Mouse (Mus musculus): ENCODE results near the gene Slc44a1. TPM values are rescaled to one million over a fixed set of nuclear protein-coding genes. Genes with fewer than 3 reads are reported as not detected.

Slc44a1 gene
- polyA plus RNA-seq, 1 experiment from 2014 or later: 11.2 TPM

DNA sequence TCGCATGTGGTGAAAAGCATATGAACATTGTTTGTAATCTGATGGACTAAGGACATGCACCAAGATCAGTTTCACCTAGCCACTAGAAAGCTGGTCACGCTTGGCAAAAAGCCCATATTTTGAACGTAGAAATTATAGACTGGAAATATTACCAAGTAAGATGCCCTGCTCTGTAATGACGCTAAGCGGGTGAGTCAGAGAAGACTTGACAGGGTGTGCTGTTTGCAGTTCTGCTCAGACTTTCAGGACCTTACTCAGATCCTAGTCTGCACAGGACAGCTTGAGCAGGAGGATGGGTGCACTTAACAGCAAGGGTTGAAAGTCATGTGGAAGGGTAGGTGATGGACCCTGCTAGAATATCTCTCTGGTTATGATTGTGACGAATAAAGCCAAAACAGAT is 85.3 kb downstream of the Slc44a1 start:
- Histone ChIP-seq H3K9ac (no peak overlapping the region), H3K4me1 (replicated peaks) (peaks cover 5% of the 10 kb centered on the region; the same call in 1 of the 2 replicates), H3K36me3 (no peaks in the 10 kb centered on the region), H3K27ac (replicated peaks) (no peak overlapping the region), H3K4me2 (no peak overlapping the region), H3K9me3 (no peaks in the 10 kb centered on the region), H3K27me3 (no peaks in the 10 kb centered on the region), H3K4me3 (no peak overlapping the region)
- WGBS: 90% methylated on average over 6 of the region's 6 CpGs
- ATAC-seq (ENCODE audit: low FRiP score, low read depth): no peak

GRCm38 (mm10) chr4:53525994-53526393 is 85.8 kb downstream of the Slc44a1 start:
- H3K4me1 ChIP-seq (replicated peaks): peaks cover 5% of the 10 kb centered on the region; the same call in 1 of the 2 replicates
- H3K9ac ChIP-seq: no peak overlapping the region
- H3K27ac ChIP-seq (replicated peaks): no peak overlapping the region
- H3K9me3 ChIP-seq: no peaks in the 10 kb centered on the region
- no peak overlapping the region for H3K4me3 ChIP-seq
- no peaks in the 10 kb centered on the region for H3K36me3 ChIP-seq
- ATAC-seq (ENCODE audit: low FRiP score, low read depth): no peak
- H3K4me2 ChIP-seq: no peak overlapping the region
- H3K27me3 ChIP-seq: no peaks in the 10 kb centered on the region
- WGBS: 82% methylated on average over 1 of the region's 1 CpGs

GRCm38 (mm10) chr4:53526446-53526845 is 86.2 kb downstream of the Slc44a1 start:
- ATAC-seq (ENCODE audit: low FRiP score, low read depth): no peak
- H3K9me3 ChIP-seq: no peaks in the 10 kb centered on the region
- H3K4me2 ChIP-seq: no peak overlapping the region
- H3K4me1 ChIP-seq (replicated peaks): peaks cover 5% of the 10 kb centered on the region; the same call in 1 of the 2 replicates
- no peak overlapping the region for H3K4me3 ChIP-seq
- WGBS: 46% methylated on average over 2 of the region's 2 CpGs
- H3K9ac ChIP-seq: no peak overlapping the region
- no peaks in the 10 kb centered on the region for H3K27me3 ChIP-seq
- no peak overlapping the region for H3K27ac ChIP-seq (replicated peaks)
- no peaks in the 10 kb centered on the region for H3K36me3 ChIP-seq

DNA sequence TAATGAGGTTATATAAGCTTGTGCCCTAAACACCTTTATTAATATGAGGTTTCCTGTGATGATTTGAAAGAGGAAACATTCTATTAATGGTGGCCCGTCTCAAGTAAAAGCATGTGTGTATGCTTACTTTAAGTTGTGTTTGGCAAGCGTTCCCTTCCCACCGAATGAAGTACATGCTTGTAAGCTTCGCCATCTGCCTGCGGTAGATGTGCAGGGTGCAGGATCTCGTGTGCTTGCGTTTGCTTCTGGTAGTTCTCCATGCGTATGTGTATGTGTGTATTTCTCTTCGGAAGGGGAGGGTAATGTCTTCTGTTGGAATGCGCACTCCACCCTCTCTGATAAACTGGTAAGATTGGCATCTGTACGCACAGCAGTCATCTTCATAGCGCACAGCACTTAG is 95.6 kb downstream of the Slc44a1 start:
- Histone ChIP-seq H3K27me3 (no peaks in the 10 kb centered on the region), H3K4me3 (no peak overlapping the region), H3K9ac (no peak overlapping the region), H3K4me2 (no peak overlapping the region), H3K27ac (replicated peaks) (no peak overlapping the region), H3K4me1 (replicated peaks) (no peaks in the 10 kb centered on the region), H3K36me3 (no peaks in the 10 kb centered on the region), H3K9me3 (no peaks in the 10 kb centered on the region)
- 90% methylated on average over 12 of the region's 12 CpGs for WGBS
- ATAC-seq (ENCODE audit: low FRiP score, low read depth): no peak

- Histone ChIP-seq H3K36me3 (no peaks in the 10 kb centered on the region), H3K9ac (no peak overlapping the region), H3K4me3 (no peak overlapping the region), H3K27me3 (no peaks in the 10 kb centered on the region), H3K4me2 (no peak overlapping the region), H3K9me3 (no peaks in the 10 kb centered on the region), H3K4me1 (replicated peaks) (no peaks in the 10 kb centered on the region), H3K27ac (replicated peaks) (no peak overlapping the region)
- no peak for ATAC-seq (ENCODE audit: low FRiP score, low read depth)
These were observed 96.9 kb downstream of the Slc44a1 start for GRCm38 (mm10) chr4:53537101-53537500.

GRCm38 (mm10) chr4:53537539-53537938 is 97.3 kb downstream of the Slc44a1 start:
- ATAC-seq (ENCODE audit: low FRiP score, low read depth): no peak
- Histone ChIP-seq H3K27ac (replicated peaks) (no peak overlapping the region), H3K9ac (no peak overlapping the region), H3K9me3 (no peaks in the 10 kb centered on the region), H3K4me2 (no peak overlapping the region), H3K27me3 (no peaks in the 10 kb centered on the region), H3K4me3 (no peak overlapping the region), H3K36me3 (0 out of 2 replicates have a peak, but pooled peaks cover 4% of the 10 kb centered on the region), H3K4me1 (replicated peaks) (no peaks in the 10 kb centered on the region)
- 86% methylated on average over 2 of the region's 2 CpGs for WGBS

DNA sequence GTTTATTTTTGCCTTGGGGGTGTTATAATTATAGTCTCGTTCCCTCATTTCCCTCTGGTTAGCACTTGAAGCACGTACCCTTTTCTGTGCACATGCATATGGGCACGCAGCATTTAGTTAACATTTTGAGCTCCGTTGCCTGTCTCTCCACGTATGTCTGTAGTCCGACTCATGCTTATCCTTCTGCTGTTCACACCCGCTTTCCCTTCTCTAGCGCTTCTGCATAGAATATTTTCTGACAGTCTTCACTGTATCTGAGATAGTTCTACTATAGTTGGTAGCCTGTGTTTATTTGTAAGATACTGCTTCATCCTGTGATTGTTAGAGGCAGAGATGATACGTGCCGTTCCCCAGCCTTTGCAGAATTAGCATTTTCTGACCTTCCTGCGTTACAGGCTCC is 98.4 kb downstream of the Slc44a1 start:
- Histone ChIP-seq H3K9ac (no peak overlapping the region), H3K4me3 (no peak overlapping the region), H3K4me1 (replicated peaks) (no peaks in the 10 kb centered on the region), H3K27me3 (no peaks in the 10 kb centered on the region), H3K36me3 (peaks cover 5% of the 10 kb centered on the region; the same call in 1 of the 2 replicates), H3K27ac (replicated peaks) (no peak overlapping the region), H3K4me2 (no peak overlapping the region), H3K9me3 (no peaks in the 10 kb centered on the region)
- 84% methylated on average over 11 of the region's 11 CpGs for WGBS
- ATAC-seq (ENCODE audit: low FRiP score, low read depth): no peak

DNA sequence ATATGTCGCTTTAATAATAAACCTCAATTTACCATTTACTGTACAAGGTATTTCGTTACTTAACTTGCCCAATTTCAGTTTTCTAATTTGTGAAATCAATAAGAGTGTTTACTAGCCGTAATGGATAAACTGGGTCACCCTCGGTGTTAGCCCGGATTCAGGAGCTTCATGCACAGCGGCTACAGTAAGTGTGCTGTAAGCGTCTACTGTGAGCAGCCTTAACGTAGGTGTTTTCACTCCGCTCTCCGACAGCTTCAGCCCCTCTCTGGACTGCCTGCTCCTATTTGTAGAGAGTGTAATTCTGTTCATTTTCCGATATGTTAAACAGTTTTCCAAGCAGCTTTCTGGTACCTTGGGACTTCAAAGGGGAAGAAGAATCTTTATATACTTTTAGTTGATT is 99.7 kb downstream of the Slc44a1 start:
- Histone ChIP-seq H3K9me3 (no peaks in the 10 kb centered on the region), H3K27ac (replicated peaks) (no peak overlapping the region), H3K9ac (no peak overlapping the region), H3K36me3 (peaks cover 11% of the 10 kb centered on the region), H3K4me2 (no peak overlapping the region), H3K4me1 (replicated peaks) (no peaks in the 10 kb centered on the region), H3K27me3 (no peaks in the 10 kb centered on the region), H3K4me3 (no peak overlapping the region)
- no peak for ATAC-seq (ENCODE audit: low FRiP score, low read depth)
- WGBS: 95% methylated on average over 11 of the region's 11 CpGs

- no peaks in the 10 kb centered on the region for H3K4me1 ChIP-seq (replicated peaks)
- no peak overlapping the region for H3K4me3 ChIP-seq
- no peak overlapping the region for H3K9ac ChIP-seq
- no peaks in the 10 kb centered on the region for H3K27me3 ChIP-seq
- no peaks in the 10 kb centered on the region for H3K9me3 ChIP-seq
- H3K27ac ChIP-seq (replicated peaks): no peak overlapping the region
- H3K4me2 ChIP-seq: no peak overlapping the region
- ATAC-seq (ENCODE audit: low FRiP score, low read depth): no peak
- 86% methylated on average over 8 of the region's 8 CpGs for WGBS
- peaks cover 26% of the 10 kb centered on the region for H3K36me3 ChIP-seq
These were observed 103.2 kb downstream of the Slc44a1 start for GRCm38 (mm10) chr4:53543421-53543820.

DNA sequence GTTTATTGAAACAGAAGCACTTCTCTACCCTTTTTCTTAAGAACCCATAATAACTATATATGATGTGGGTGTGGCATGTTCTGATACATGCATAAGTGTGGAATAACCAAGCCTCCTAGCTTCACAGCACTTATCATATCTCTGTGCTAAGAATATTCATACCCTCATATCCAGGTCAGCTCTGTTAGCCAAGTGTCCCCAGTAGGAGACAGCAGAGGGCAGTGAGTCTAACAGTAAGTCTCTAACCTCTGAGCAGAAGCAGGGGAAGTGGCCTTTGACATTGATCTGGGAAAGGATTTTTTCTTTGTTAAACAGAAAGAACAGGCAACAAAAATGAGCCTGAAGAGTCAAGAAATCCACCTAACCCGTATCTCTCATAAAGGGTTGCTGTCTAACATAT is 104.7 kb downstream of the Slc44a1 start:
- H3K27me3 ChIP-seq: no peaks in the 10 kb centered on the region
- H3K4me1 ChIP-seq (replicated peaks): no peaks in the 10 kb centered on the region
- no peak overlapping the region for H3K4me3 ChIP-seq
- no peak overlapping the region for H3K4me2 ChIP-seq
- ATAC-seq (ENCODE audit: low FRiP score, low read depth): no peak
- 84% methylated on average over 1 of the region's 1 CpGs for WGBS
- no peak overlapping the region for H3K9ac ChIP-seq
- no peak overlapping the region for H3K27ac ChIP-seq (replicated peaks)
- no peaks in the 10 kb centered on the region for H3K9me3 ChIP-seq
- peaks cover 26% of the 10 kb centered on the region for H3K36me3 ChIP-seq

DNA sequence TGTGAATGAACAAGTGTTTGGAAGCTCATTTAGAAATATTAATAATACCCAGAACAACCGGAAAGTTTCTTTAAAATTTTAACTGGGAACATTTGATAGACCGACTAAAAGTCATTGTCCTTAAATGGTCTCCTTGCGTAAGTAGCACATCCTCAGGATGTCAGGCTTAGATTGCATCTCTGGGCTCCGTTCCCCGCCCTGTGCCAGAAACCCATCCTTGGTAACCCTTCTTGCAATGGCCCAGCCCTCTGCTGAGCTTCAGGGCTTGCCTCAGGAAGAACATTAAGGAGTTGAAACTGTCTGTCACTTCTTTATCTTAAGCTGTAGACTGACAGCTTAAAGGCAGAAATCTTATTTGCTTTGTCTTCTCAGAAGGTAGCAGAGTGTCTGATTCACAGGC is 107.2 kb downstream of the Slc44a1 start:
- Histone ChIP-seq H3K9ac (no peak overlapping the region), H3K4me1 (replicated peaks) (no peaks in the 10 kb centered on the region), H3K4me2 (no peak overlapping the region), H3K9me3 (no peaks in the 10 kb centered on the region), H3K36me3 (peaks cover 24% of the 10 kb centered on the region), H3K27me3 (no peaks in the 10 kb centered on the region), H3K27ac (replicated peaks) (no peak overlapping the region), H3K4me3 (no peak overlapping the region)
- ATAC-seq (ENCODE audit: low FRiP score, low read depth): no peak
- WGBS: 98% methylated on average over 5 of the region's 5 CpGs

DNA sequence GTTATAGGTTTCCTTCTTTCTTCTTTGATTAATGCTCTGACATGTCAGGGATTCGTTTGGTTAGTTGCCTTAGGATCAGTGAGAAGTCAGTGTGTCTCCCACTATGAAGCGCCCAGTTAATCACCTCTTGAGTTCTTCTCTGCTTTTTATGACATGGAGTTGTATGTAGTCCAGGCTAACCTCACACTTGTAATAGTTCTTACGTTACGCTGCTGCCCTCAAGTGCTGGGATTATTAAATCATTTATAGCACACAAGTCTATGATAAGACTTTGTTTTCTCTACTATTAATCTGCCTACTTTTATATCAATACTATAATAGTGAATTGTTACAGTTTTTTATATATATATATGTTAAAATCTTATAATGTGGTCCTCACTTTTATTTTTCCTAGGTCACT is 109.2 kb downstream of the Slc44a1 start:
- no peaks in the 10 kb centered on the region for H3K27me3 ChIP-seq
- peaks cover 27% of the 10 kb centered on the region for H3K36me3 ChIP-seq
- H3K4me2 ChIP-seq: no peak overlapping the region
- no peak overlapping the region for H3K4me3 ChIP-seq
- H3K27ac ChIP-seq (replicated peaks): no peak overlapping the region
- no peaks in the 10 kb centered on the region for H3K9me3 ChIP-seq
- no peak for ATAC-seq (ENCODE audit: low FRiP score, low read depth)
- H3K4me1 ChIP-seq (replicated peaks): no peaks in the 10 kb centered on the region
- H3K9ac ChIP-seq: no peak overlapping the region
- 83% methylated on average over 4 of the region's 4 CpGs for WGBS

DNA sequence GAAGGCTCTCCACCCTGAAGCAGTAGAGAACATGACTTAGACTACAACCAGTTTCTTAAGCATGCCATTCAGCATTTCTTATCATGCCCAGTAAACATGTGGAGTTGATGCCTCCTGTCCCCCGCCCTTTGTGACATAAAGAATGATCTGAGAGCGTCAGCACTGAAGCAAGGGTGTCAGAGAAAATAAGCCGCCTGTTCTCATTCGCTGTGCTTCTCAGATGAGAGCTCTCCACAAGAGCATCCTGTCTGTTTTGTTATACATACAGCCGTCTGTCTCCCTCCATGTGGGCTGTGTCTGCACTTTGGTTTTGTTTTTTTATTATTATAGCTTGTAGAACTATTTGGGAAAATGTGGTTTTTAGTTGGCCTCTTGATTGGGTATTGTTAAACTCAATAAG is 124.4 kb downstream of the Slc44a1 start:
- ATAC-seq (ENCODE audit: low FRiP score, low read depth): no peak
- Histone ChIP-seq H3K9ac (no peak overlapping the region), H3K36me3 (peaks cover 14% of the 10 kb centered on the region), H3K9me3 (no peaks in the 10 kb centered on the region), H3K4me3 (no peak overlapping the region), H3K4me1 (replicated peaks) (no peaks in the 10 kb centered on the region), H3K27me3 (no peaks in the 10 kb centered on the region), H3K27ac (replicated peaks) (no peak overlapping the region), H3K4me2 (no peak overlapping the region)
- 84% methylated on average over 5 of the region's 5 CpGs for WGBS

Measured in hindbrain, embryonic 15.5 days (tissue).